Mouse (Mus musculus) cerebral cortex, adult 2 months (tissue): Measurements from ENCODE around the gene Polg2.

Source experiments
- whole genome bisulfite sequencing: fragments of 180-500 bp; shearing (Covaris S2); methylation state at CpG from one replicate; pipeline ENCODE4 v1.1.7; 2018; 5-methylcytosine and 5-hydroxymethylcytosine counted together

Gene Polg2

DNA sequence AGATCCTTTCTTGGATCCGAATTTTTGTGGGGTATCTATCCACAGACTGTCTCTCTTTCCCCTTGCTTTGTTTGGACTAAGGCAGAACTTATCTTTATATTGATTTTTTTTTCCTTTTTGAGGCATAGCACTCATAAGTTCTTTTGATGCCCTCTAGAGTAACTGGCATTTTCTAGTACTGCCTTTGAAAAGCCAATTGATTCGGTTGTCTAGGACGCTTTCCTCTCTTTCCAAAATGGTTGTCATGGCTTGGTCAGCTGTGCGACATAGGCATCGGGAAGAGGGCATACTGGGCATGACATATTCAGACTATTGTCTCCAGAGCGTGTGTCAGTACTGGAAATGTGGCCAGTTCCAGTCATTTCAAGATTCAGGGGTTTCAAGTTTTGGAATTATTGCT, 10.3 kb upstream of the Polg2 start:
- WGBS: under 1% methylated on average over 6 of the region's 6 CpGs

- under 1% methylated on average over 57 of the region's 58 CpGs for WGBS
These were observed 9.6 kb upstream of the Polg2 start, which contains the start of the genes Ddx5 and Cep95 for GRCm38 (mm10) chr11:106788775-106789459. Gene Ddx5 (minus strand): TSS chr11:106789185. Gene Cep95 (plus strand): TSS chr11:106789252.

DNA sequence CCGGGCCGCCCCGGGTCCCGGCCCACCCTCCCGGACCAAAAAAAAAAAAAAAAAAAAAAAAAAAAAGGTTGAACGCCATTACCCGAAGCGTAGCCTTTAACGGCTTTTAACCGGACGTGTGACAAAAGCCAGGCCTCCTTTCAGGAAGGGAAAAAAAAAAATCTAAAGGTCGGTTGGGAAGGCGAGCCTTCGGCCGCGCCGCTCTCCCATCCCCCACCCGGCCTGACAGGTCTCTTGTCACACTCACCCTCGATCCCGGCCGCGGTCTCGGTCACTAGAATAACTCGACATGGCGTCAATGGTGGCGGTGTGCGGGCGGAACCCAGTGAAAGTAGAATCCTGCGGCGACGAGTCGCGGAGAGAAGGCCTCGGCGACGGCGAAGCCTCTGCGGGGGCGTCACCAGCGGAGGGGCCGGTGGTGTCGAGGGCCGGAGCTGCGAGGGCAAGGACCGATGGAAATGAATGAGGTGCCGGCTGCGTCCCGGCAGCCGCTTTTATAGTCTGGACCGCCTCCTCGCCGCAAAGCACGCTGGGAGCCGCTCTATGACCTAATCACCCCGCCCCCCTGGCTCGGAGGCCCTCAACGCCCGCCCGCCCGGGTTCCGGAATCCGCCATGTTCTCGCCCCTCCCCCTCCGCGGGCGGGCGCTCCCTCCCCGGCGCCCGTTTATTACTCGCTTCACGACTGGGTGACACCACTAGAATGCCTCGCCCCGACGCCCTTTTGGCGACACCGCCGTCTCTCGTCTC, 8.9 kb upstream of the Polg2 start:
- under 1% methylated on average over 79 of the region's 79 CpGs for WGBS

GRCm38 (mm10) chr11:106787131-106788025, 8.0 kb upstream of the Polg2 start:
- WGBS: under 1% methylated on average over 65 of the region's 65 CpGs

DNA sequence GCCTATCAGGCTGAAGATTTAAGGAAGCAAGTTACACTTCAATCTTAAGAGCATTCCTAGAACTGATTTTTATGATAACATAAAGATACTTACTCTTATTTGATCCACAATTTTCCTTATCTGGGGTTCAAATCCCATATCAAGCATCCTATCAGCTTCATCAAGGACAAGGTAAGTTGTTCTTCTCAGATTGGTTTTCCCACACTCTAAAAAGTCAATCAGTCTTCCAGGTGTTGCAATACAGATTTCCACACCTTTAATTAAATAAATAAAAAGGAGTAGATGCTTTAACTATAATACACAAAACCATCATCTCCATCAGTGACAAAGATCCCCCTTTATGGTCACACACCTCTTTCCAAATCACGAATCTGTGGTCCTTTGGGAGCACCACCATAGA, 5.7 kb upstream of the Polg2 start:
- WGBS: 20% methylated on average over 1 of the region's 1 CpGs

DNA sequence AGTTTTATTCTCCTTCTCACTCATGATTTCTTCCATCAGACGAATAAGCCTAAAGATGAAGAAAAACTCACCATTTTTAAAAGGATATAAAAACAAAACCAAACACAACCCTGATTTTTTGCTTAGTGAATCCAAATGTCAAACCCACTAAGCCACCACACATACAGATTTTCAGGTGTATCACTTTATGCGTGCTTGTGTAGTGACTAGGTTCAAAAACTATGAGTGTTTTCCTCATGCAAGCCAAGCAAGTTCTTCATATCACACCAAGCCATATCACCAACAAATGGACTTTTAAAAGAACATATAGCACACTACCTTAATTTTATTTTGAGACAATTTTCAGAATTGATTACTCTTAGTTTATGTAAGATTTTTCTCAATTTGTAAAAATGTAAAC, 5.1 kb upstream of the Polg2 start:
- 43% methylated on average over 2 of the region's 2 CpGs for WGBS

GRCm38 (mm10) chr11:106782841-106783764, 3.8 kb upstream of the Polg2 start:
- WGBS: 47% methylated on average over 9 of the region's 9 CpGs

GRCm38 (mm10) chr11:106782271-106782670, 2.9 kb upstream of the Polg2 start:
- 79% methylated on average over 7 of the region's 7 CpGs for WGBS

DNA sequence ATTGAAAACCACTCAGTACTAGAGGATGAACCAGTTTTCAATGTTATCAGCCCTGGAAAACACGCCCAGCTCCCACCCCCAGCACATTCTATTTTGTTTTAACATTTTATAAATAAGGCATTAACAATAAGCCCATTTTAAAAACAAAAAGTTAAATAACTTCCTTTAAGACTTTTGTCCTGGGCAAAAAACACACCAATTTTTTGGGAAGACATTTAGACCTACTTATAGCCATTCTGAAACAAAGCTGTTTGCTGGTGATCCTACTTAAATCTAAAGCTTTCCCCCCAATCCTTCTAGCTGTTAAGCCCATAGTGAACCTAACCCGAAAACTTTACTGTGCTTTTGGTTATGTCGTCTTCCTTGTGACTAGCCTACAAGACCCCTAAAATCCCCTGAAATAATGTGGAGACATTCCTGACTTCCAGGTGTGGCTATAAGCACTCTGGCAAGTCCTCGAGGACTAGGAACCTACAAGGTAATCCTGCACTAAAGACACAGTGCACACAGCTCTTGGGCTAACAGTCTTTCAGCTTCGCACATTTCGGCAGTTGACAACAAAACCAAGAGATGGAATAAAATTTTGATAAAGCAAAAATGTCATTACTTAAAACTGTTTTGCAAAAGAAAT, 1.4 kb upstream of the Polg2 start:
- 57% methylated on average over 6 of the region's 6 CpGs for WGBS

DNA sequence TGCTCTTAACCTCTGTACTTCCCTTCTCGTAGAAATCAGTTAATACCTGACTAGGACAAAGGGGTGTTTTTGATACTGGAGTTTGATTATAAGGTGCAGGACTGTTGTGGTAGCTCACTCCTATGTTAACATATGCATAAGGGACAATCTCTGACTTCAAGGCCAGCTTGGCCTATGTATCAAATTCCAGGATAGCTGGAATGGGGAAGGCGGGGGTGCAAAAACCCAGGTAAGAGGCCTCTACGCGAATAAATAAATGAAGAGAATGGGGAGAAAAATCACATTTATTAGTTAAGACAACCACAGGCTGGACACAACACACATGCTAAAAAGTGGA, 720 bp upstream of the Polg2 start:
- WGBS: 55% methylated on average over 4 of the region's 4 CpGs

GRCm38 (mm10) chr11:106778589-106779387, 549 bp downstream of the Polg2 start:
- WGBS: 2% methylated on average over 39 of the region's 39 CpGs

DNA sequence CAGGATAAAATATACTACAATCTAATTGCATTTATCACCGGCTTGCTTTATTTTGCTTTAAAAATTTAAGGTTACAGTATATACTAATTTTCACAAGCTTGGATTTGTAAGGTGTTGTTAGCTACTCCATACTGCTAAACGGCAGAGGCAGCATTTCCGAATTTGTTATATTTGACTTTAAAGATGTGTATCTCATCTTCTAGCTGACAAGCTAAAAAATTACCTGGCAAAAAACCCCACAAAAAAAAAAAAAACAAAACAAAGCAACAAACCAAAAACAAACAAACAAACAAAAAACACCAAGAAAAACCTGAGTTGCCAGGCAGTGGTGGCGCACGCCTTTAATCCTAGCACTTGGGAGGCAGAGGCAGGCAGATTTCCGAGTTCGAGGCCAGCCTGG, 1.2 kb downstream of the Polg2 start:
- 83% methylated on average over 7 of the region's 7 CpGs for WGBS

DNA sequence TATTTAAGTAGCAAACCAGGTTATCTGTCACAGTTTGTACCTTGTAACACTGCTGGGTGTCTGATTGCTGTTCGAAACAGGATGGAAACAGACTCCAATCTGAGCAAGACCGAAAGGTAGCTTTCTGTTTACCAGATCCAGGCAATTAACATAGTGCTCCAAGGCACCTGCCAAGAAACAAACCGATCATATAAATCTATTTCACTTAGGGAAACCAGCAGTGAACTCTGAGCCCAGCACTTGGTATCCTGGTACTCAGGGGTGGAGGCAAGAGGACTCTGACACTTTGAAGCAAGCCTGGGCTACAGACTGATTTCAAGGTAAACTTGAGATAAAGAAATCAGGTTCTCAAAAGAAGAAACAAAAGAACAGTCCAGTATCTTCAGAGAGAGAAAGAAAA, 1.9 kb downstream of the Polg2 start:
- 94% methylated on average over 3 of the region's 3 CpGs for WGBS

GRCm38 (mm10) chr11:106776960-106777359, 2.4 kb downstream of the Polg2 start:
- 94% methylated on average over 4 of the region's 4 CpGs for WGBS

GRCm38 (mm10) chr11:106773061-106773460, 6.3 kb downstream of the Polg2 start:
- WGBS: 95% methylated on average over 9 of the region's 9 CpGs

GRCm38 (mm10) chr11:106770195-106770974, 9.0 kb downstream of the Polg2 start:
- WGBS: 93% methylated on average over 9 of the region's 9 CpGs

- 96% methylated on average over 4 of the region's 4 CpGs for WGBS
These were observed 11.8 kb downstream of the Polg2 start for GRCm38 (mm10) chr11:106767516-106767915.

- 91% methylated on average over 4 of the region's 4 CpGs for WGBS
These were observed 12.7 kb downstream of the Polg2 start for GRCm38 (mm10) chr11:106766611-106767162.

GRCm38 (mm10) chr11:106762800-106763185, 16.5 kb downstream of the Polg2 start:
- WGBS: 86% methylated on average over 9 of the region's 9 CpGs
